Mouse (Mus musculus) left cerebral cortex, postnatal 14 days (tissue): ENCODE results near the gene Slirp. TPM values are rescaled to one million over a fixed set of nuclear protein-coding genes. Genes with fewer than 3 reads are reported as not detected.
"Not testable (repeated sequence)": the region's sequence is repeated elsewhere in the genome, so short reads cannot be mapped to it uniquely, and the experiment has no call there.

Experiments
- DNase-seq, 2 experiments: peaks; one replicate each; pipeline ENCODE4 v3.0.0; 2021 to 2022; ENCODE audit warnings: low spot score in 2 of 2, mixed read lengths in 1 of 2
- intact Hi-C: fragments of 180-260 bp; cut with DNase I; formaldehyde crosslinking; loops from one replicate; pipeline ENCODE4 v1.15.1; 2025
- total RNA-seq, 2 experiments: library from RNA; stranded (reverse); gene quantifications; 2 replicates each; pipeline ENCODE4 v1.2.3; 2021

The Slirp gene
- total RNA-seq, 2 experiments from 2014 or later, result 79.6 to 93.9 TPM

- DNase-seq, result no peak
- intact Hi-C loops, result no loop called here
Observed at GRCm38 (mm10) chr12:87424516-87424915, 19.2 kb upstream of the Slirp start.

GRCm38 (mm10) chr12:87426354-87427031 lies 17.2 kb upstream of the Slirp start:
- DNase-seq, result no peak
- intact Hi-C loops, result no loop called here

- intact Hi-C loops, result no loop called here
- no peak for DNase-seq
Observed at GRCm38 (mm10) chr12:87428295-87428694, 15.4 kb upstream of the Slirp start.

- intact Hi-C loops, result no loop called here
- DNase-seq, result no peak
Observed at GRCm38 (mm10) chr12:87428885-87429284, 14.8 kb upstream of the Slirp start.

- intact Hi-C loops, result no loop called here
- no peak for DNase-seq
Observed at GRCm38 (mm10) chr12:87442177-87443114, 1.2 kb upstream of the Slirp start.

- intact Hi-C loops, result no loop called here
- DNase-seq, result no peak
Observed at GRCm38 (mm10) chr12:87443115-87443699, 489 bp upstream of the Slirp start.

- intact Hi-C loops, result no loop called here
- no peak for DNase-seq
Observed at GRCm38 (mm10) chr12:87444211-87444610, 515 bp downstream of the Slirp start.

GRCm38 (mm10) chr12:87449456-87449855 lies 5.8 kb downstream of the Slirp start:
- intact Hi-C loops, result no loop called here
- no peak for DNase-seq

GRCm38 (mm10) chr12:87464678-87465297 lies 21.1 kb downstream of the Slirp start:
- no peak for DNase-seq
- intact Hi-C loops, result no loop called here

- DNase-seq, result no peak
- intact Hi-C loops, result no loop called here
Observed at GRCm38 (mm10) chr12:87470263-87471136, 26.8 kb downstream of the Slirp start.

GRCm38 (mm10) chr12:87471421-87471963 lies 27.8 kb downstream of the Slirp start:
- intact Hi-C loops, result no loop called here
- DNase-seq, result peak; percentile 23 to 72

GRCm38 (mm10) chr12:87471964-87472786 lies 28.5 kb downstream of the Slirp start, which contains the start of gene Snw1:
Gene Snw1 (minus strand): TSS chr12:87472274.
- intact Hi-C loops, result no loop called here

GRCm38 (mm10) chr12:87474756-87475155 lies 31.1 kb downstream of the Slirp start:
- intact Hi-C loops, result no loop called here
- DNase-seq, result no peak

More at GRCm38 (mm10) chr12:87471964-87472786, 28.5 kb downstream of the Slirp start, which contains the start of gene Snw1:
- DNase-seq, result peak; percentile 96 to 97

GRCm38 (mm10) chr12:87482482-87482881 lies 38.8 kb downstream of the Slirp start:
- DNase-seq, intact Hi-C loops: not testable (repeated sequence)

GRCm38 (mm10) chr12:87488683-87489082 lies 45.0 kb downstream of the Slirp start:
- DNase-seq, intact Hi-C loops: not testable (repeated sequence)

GRCm38 (mm10) chr12:87494421-87494820 lies 50.7 kb downstream of the Slirp start, which contains the start of gene Gm5788:
Gene Gm5788 (plus strand): TSS chr12:87494721.
- intact Hi-C loops, DNase-seq: not testable (repeated sequence)
